Mouse (Mus musculus) bone marrow macrophage, adult 2 months (primary cell): ENCODE results near the gene Rad51b. TPM values are rescaled to one million over a fixed set of nuclear protein-coding genes. Genes with fewer than 3 reads are reported as not detected.

ENCODE experiments used
- H3K27ac ChIP-seq: 2 replicates; pipeline ENCODE4 v1.5.1; 2012; ENCODE audit warnings: low read depth, low read length; ENCODE audit not compliant: insufficient read depth
- H3K4me1 ChIP-seq: 2 replicates; pipeline ENCODE4 v1.6.1; 2012; ENCODE audit warnings: low read length; ENCODE audit not compliant: control insufficient read depth, insufficient read depth
- H3K4me3 ChIP-seq: 2 replicates; pipeline ENCODE4 v1.5.1; 2012; ENCODE audit warnings: mild to moderate bottlenecking, low read length, moderate library complexity; ENCODE audit not compliant: insufficient read depth
- CTCF ChIP-seq: IDR thresholded peaks from 2 replicates; pipeline ENCODE4 v1.5.1; 2012; ENCODE audit warnings: low read depth, mild to moderate bottlenecking, low read length, moderate library complexity
- POLR2A ChIP-seq: IDR thresholded peaks from 2 replicates; pipeline ENCODE4 v1.6.1; 2012; ENCODE audit warnings: mild to moderate bottlenecking, low read depth, low read length, borderline replicate concordance
- polyA plus RNA-seq: library from polyadenylated mRNA; stranded (reverse); fragments of >200 nt; gene quantifications from 2 replicates; pipeline ENCODE4 v1.2.4, GENCODE M21; 2012; ENCODE audit not compliant: missing spikeins, insufficient read depth, insufficient read length

Rad51b gene
- polyA plus RNA-seq, 1 experiment, result 2.8 TPM

DNA sequence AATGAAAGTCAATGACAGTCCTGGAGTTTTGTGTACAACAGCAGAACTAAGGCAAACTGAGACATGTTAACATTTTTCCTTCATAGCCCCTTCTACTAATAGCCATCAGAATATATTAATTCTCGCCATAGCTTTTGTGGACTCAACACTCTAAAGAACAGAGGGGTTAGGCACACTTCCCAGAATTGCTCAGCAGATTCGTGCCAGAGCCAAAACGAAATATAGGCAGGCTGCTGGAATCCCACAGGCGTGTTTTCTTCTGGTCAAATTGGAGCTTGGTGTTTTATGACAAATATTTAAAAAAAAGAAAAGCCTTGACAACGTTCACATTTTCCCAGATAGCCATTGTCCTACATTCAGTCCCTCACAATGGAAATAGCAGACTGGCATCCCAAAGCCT, 350.9 kb downstream of the Rad51b start:
- peaks cover 28% of the 10 kb centered on the region for H3K4me1 ChIP-seq
- no peak for TF ChIP-seq CTCF
- no peak for TF ChIP-seq POLR2A
- no peak overlapping the region for H3K4me3 ChIP-seq
- no peak overlapping the region for H3K27ac ChIP-seq

DNA sequence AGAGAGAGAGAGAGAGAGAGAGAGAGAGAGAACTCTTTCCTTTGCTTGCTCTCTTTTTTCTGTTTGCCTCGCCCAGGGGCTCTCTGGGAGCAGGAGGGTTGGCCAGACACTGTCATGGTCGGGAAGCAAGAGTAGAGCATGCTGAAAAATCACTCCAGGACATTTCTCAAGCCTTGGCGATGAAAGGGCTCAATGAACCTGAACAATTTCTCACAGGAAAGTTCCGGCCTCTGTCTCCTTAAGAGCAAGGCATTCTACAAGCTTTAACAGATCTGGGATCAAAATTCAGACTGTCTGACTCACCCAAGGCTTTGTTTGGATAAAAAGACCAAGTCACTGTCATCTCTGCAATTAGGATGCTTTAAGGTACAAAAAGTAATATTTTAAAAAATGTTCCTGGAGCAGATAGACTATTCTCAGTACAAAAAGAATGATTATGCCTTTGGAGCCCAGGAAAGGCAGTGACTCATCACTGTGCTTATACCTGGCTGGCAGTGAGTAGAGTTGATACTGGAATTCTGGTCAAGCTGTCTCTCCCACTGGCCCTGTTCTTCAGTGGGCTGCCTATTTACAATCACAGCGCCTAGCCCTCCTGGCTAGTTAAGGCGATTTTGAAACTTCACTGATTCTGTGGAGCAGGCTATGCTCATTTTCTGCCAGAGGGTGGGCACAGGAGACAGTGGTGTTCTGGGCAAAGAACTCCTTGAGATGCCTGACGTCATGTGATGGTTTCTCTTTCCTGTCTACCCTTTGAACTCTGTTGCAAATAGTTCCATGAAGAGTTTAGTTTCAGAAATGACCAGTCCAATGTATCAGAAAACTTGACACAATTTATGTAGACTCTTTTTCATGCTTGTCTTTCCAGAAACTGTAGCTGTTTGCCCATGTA, 352.0 kb downstream of the Rad51b start:
- TF ChIP-seq CTCF (no peak), POLR2A (no peak)
- no peak overlapping the region for H3K27ac ChIP-seq
- H3K4me3 ChIP-seq, result no peak overlapping the region
- peaks cover 23% of the 10 kb centered on the region for H3K4me1 ChIP-seq

DNA sequence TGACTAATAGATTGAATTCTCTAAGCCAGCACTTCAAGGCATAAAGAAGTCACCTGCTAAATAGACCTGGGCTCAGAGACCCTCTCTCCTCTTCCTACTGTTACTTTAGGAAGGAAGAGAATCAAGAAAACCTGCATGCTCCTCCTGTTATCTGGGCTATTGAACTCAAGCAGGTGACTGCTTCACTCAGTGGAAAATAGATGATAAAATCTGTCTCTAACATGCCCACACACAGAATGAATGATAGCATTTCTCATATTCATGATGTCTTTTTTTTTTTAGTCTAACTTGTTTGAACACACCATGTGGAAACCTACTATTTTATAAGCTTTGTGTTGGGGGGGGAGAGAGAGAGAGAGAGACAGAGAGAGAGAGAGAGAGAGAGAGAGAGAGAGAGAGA, 352.7 kb downstream of the Rad51b start:
- H3K4me3 ChIP-seq, result no peak overlapping the region
- TF ChIP-seq POLR2A, result no peak
- no peak for TF ChIP-seq CTCF
- H3K27ac ChIP-seq, result no peak overlapping the region
- H3K4me1 ChIP-seq, result peaks cover 20% of the 10 kb centered on the region

DNA sequence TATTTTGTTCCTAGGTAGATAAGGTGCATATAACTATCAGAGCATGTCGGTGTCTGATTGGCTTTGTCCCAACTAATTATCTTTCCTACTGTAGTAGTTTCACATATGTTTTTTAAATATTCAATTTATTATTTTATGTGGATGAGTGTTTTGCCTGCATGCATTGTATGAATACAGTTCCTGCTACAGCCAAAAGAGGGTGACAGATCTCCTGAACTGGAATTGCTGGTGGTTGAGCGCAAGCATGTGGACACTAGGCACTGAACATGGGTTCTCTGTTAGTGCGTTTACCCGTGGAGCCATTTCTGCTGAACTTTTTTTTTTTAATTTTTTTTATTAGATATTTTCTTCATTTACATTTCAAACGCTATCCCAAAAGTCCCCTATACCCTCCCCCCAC, 358.1 kb downstream of the Rad51b start:
- no peak overlapping the region for H3K4me3 ChIP-seq
- no peaks in the 10 kb centered on the region for H3K4me1 ChIP-seq
- TF ChIP-seq POLR2A (no peak), CTCF (no peak)
- H3K27ac ChIP-seq, result no peak overlapping the region

DNA sequence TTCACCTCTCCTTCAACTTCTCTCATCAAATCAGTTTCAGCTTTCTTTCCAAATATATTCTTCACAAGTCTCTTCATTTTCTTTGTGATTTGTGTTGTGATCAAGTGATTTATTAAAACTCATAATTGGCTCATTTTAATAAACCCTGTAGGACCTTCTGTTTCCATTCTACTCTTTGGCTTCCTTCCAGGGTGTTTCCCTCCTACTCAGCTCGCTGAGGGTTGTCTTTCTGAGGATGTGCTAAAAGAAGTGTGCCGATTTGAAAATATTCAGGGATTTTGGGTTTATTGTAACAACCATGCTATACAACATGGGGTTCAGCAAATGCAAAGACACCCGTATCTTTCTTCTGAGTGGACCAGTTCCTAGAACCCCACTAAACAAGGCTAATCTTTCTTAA, 361.8 kb downstream of the Rad51b start:
- TF ChIP-seq CTCF (no peak), POLR2A (no peak)
- Histone ChIP-seq H3K4me1 (no peaks in the 10 kb centered on the region), H3K4me3 (no peak overlapping the region), H3K27ac (no peak overlapping the region)

DNA sequence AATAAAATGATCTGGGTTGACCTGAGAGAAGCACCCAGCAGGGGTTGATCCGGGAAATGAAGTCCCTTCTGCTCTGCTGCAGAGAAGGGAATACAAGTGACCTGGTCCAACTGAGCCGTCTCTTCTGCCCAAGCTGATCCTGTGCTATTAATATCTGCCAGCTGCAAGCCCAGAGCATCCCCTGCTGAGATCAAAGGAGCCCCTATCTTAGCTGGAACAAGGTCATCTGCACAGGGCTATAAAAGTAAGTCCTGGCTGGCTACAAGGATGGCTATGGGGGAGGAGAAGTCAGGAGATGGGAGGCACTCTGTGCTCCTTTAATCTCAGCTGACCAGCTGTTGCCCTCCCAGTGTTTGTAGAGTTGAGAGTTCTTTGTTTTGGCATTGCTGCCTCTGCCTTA, 364.2 kb downstream of the Rad51b start:
- Histone ChIP-seq H3K4me3 (no peak overlapping the region), H3K4me1 (no peaks in the 10 kb centered on the region), H3K27ac (no peak overlapping the region)
- TF ChIP-seq POLR2A, result no peak
- TF ChIP-seq CTCF, result no peak

DNA sequence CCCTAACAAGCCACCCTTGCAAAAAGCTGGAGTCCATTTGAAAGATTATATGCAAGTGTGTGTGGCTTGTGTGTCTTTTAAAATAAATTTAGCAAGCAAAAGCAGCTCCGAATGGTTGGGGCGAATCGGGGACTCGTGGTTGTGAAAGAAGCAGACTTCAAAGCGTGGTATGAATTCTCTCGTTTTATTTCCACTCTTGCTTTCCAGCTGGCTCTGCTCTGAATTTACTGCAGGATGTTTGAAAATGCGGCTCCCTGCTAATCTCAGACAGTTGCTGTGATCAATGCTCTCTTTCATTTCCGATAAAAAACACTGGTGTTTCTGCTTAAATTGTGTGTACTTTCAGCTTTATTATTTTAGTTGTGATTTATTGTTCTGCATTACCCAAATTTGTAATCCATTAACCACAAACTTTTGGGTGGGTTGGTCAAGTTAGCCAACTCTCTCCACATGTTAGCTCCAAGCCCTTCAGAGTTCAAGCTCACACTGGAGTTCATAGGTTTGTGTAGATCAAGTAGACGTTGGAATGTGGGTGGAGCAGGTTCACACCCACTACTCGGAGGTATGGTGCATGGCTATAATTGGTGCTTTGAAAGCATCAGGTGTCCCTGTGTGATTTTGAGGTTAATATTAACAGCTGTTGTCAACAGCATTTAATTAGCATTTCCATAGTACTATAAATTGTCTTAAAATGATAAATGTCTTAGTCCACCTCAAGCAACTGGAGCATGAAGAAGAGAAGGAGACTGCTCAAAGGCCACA, 366.2 kb downstream of the Rad51b start:
- TF ChIP-seq POLR2A (no peak), CTCF (no peak)
- no peak overlapping the region for H3K4me3 ChIP-seq
- no peak overlapping the region for H3K27ac ChIP-seq
- no peaks in the 10 kb centered on the region for H3K4me1 ChIP-seq

DNA sequence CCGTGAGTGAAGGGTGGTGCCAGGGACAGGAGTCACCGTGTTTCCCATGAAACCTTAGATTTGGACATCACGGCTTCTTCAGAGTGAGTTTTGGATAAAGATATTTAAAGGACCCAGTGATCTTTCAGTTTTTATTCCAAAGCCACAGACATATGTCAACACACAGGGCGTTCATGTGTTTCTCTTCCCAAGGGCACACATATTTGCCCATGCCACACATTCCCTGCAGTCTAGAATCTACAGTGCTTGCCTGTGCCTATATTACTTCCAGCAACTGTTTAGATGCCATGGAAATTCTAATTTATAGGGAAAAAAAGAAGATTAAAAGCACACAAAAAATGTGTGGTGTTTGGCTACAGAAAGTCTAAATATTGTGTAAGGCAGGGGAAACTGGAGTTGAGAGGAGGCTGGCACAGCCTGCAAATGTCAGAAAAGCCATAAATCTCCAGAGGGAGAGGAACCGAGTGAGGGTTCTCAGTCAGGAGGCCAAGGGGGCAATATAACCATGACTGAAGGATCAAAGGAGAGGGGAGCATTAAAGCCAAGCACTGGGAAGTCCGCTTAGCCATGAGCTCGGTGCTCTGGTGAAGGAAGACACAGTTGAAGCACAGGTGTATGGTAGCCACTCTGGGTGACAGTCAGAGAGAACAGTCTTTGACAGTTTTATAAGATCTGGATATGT, 367.0 kb downstream of the Rad51b start:
- TF ChIP-seq POLR2A, result no peak
- TF ChIP-seq CTCF, result no peak
- Histone ChIP-seq H3K27ac (no peak overlapping the region), H3K4me1 (no peaks in the 10 kb centered on the region)

DNA sequence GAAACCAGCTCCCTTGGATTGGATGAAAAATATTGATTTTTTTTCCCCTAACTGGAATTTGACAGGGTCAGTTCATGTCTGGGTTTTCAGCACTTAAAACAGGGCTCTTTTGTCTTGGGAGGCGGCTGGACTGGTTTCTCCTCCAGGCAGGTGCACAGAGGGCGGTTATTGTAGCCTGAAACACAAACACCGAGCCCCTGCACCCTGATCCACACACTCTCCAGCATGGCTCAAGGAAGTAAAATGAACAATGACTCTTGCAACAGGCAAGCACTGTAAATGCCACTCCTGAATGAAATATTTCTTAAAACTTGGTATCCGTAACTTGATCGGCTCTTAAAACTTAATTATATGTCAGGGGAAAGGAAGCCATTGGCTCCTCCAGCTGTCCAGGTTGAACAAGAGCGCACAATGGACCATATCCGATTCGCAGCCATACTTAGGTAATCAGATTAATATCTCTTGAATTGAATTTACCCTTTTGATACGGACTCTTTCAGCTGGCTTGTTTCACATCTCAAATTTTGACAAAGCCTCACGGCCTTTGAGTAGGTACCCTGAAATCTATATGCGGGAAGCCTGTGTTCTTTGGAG, 377.9 kb downstream of the Rad51b start:
- H3K27ac ChIP-seq, result no peak overlapping the region
- no peak for TF ChIP-seq CTCF
- no peak for TF ChIP-seq POLR2A
- H3K4me3 ChIP-seq, result no peak overlapping the region
- peaks cover 3% of the 10 kb centered on the region for H3K4me1 ChIP-seq

More for the DNA sequence above, 367.0 kb downstream of the Rad51b start:
- no peak overlapping the region for H3K4me3 ChIP-seq
